Mouse (Mus musculus): ENCODE results near the gene Rab23. TPM values are rescaled to one million over a fixed set of nuclear protein-coding genes. Genes with fewer than 3 reads are reported as not detected.

The Rab23 gene
- polyA plus RNA-seq, 1 experiment = 5.1 TPM

- H3K4me1 ChIP-seq (ENCODE audit: control insufficient read depth, insufficient read depth, low read length) = peaks cover 11% of the 10 kb centered on the region
- no peak overlapping the region for H3K27ac ChIP-seq (ENCODE audit: insufficient read depth, low read depth, low read length)
- no peak overlapping the region for H3K4me3 ChIP-seq (ENCODE audit: insufficient read depth, low read length)
- no peak for TF ChIP-seq CTCF (IDR thresholded peaks at IDR 0.05; ENCODE audit: low read depth, low read length)
- TF ChIP-seq POLR2A (IDR thresholded peaks at IDR 0.05; ENCODE audit: borderline replicate concordance, low read depth, low read length) = no peak
These were observed 68.4 kb downstream of the Rab23 start for GRCm38 (mm10) chr1:33788072-33788471.

- TF ChIP-seq POLR2A (IDR thresholded peaks at IDR 0.05; ENCODE audit: borderline replicate concordance, low read depth, low read length) = no peak
- no peak for TF ChIP-seq CTCF (IDR thresholded peaks at IDR 0.05; ENCODE audit: low read depth, low read length)
- H3K27ac ChIP-seq (ENCODE audit: insufficient read depth, low read depth, low read length) = no peak overlapping the region
- no peak overlapping the region for H3K4me3 ChIP-seq (ENCODE audit: insufficient read depth, low read length)
- peaks cover 11% of the 10 kb centered on the region for H3K4me1 ChIP-seq (ENCODE audit: control insufficient read depth, insufficient read depth, low read length)
These were observed 68.8 kb downstream of the Rab23 start for GRCm38 (mm10) chr1:33788493-33788892.

Other genes starting within 250 kb of the Rab23 start
- gene Prim2, start 50.1 kb upstream of the Rab23 start, polyA plus RNA-seq (2012; ENCODE audit: insufficient read depth, insufficient read length, missing spikeins) = 12.6 and 15.6 TPM in 2 replicates
- gene Bag2, start 37.9 kb downstream of the Rab23 start, polyA plus RNA-seq (2012; ENCODE audit: insufficient read depth, insufficient read length, missing spikeins) = 1.1 and 2.0 TPM in 2 replicates
- gene Zfp451, start 94.7 kb downstream of the Rab23 start, polyA plus RNA-seq (2012; ENCODE audit: insufficient read depth, insufficient read length, missing spikeins) = 19.9 and 23.1 TPM in 2 replicates
- gene Bend6, start 187.9 kb downstream of the Rab23 start, polyA plus RNA-seq (2012; ENCODE audit: insufficient read depth, insufficient read length, missing spikeins) = 0.42 and 1.2 TPM in 2 replicates
- 8.0 and 8.5 TPM in 2 replicates for gene Dst, start 188.3 kb downstream of the Rab23 start, polyA plus RNA-seq (2012; ENCODE audit: insufficient read depth, insufficient read length, missing spikeins)